Mouse (Mus musculus): Measurements from ENCODE around the gene Smim8.

DNA sequence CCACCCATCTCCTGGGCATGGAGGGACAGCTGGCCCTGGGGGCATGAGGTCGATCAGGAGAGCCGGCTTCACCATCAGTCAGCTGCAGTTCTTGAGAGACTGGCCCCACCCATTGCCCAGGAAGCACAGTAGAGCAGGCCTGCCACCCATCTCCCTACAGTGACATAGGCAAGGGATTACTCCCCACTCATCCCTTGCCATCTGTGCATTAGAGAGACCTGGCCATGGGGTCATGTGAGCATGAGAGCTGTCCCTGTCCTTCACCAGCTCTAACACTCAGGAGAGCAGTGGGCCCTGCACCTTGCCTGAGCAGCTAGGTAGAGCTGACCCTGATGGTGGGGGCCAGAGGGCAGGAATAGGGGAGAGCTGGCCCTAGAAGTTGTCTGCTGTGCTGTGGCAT is 7.4 kb upstream of the Smim8 start:
- TF ChIP-seq CTCF (IDR thresholded peaks at IDR 0.05; ENCODE audit: borderline replicate concordance, extremely low read depth, insufficient read depth, insufficient read length), result no peak
- no peak for TF ChIP-seq POLR2A (IDR thresholded peaks at IDR 0.05; ENCODE audit: borderline replicate concordance, extremely low read depth, insufficient read depth, insufficient read length, poor library complexity, severe bottlenecking)

Data from brain, embryonic 14.5 days (tissue).